Mouse (Mus musculus): ENCODE data around the gene Kif1b.
"Not testable (repeated sequence)": the region's sequence is repeated elsewhere in the genome, so short reads cannot be mapped to it uniquely, and the experiment has no call there.

Kif1b gene

GRCm38 (mm10) chr4:149220042-149220473 is 87.4 kb downstream of the Kif1b start:
- DNase-seq (ENCODE audit: low spot score in 2 of 2): peak in 1 of 2 experiments; percentile 33

- DNase-seq (ENCODE audit: low spot score in 2 of 2): no peak
Measured at GRCm38 (mm10) chr4:149219401-149220041, 88.0 kb downstream of the Kif1b start.

DNA sequence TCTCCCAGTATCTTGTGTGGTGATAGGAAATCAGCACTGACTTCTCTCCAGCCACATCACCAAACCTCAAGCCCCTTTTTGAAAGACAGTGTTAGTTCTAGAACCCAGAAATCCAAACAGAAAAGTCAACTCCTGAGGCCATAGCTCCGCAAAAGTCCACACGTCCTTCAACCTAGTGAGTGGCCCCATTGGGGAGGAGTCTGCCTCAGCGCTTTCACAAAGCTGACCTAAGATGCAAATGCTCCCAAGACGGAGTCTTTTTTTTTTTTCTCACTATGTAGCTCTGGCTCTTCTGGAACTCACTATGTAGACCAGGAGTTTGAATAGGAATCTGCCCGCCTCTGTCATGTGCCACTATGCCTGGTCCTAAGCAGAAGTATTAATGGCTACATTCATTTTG is 89.0 kb downstream of the Kif1b start:
- no peak for DNase-seq (ENCODE audit: low spot score in 2 of 2)

- no peak for DNase-seq (ENCODE audit: low spot score in 2 of 2)
Measured at GRCm38 (mm10) chr4:149215982-149216381, 91.5 kb downstream of the Kif1b start.

GRCm38 (mm10) chr4:149215397-149215796 is 92.1 kb downstream of the Kif1b start:
- DNase-seq (ENCODE audit: low spot score in 2 of 2): no peak

DNA sequence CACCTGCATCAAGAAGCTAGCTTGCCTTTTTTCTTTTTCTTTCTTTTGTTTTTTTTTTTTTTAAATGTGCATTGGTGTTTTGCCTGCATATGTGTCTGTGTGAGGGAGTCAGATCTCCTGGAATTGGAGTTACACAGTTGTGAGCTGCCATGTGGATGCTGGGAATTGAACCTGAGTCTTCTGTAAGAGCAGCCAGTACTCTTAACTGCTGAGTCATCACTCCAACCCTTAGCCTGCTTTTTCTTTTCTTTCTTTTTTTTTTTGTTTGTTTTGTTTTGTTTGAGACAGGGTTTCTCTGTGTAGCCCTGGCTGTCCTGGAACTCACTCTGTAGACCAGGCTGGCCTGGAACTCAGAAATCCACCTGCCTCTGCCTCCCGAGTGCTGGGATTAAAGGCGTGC is 93.0 kb downstream of the Kif1b start:
- not testable (repeated sequence) for DNase-seq (ENCODE audit: low spot score in 2 of 2)

DNA sequence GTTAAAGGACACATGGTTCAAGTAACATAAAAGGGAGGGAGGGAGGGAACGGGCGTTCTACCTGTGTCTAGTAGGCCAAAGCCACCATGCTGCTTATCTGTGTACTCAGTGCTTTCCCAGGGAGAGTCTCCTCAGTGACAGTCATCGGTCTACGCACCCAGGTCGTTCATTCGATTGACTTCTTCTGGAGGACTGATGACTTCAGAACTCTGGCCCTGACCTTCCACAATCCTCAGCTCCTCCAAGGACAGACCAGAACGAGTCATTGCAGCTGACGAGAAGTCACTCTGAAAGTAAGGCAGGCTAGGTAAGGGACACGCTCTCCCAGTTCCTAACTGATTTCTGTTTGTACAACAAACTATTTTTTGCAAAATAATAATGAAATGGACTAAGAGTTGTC is 94.0 kb downstream of the Kif1b start:
- no peak for DNase-seq (ENCODE audit: low spot score in 2 of 2)

GRCm38 (mm10) chr4:149211441-149211840 is 96.1 kb downstream of the Kif1b start:
- DNase-seq (ENCODE audit: low spot score in 2 of 2): not testable (repeated sequence)

DNA sequence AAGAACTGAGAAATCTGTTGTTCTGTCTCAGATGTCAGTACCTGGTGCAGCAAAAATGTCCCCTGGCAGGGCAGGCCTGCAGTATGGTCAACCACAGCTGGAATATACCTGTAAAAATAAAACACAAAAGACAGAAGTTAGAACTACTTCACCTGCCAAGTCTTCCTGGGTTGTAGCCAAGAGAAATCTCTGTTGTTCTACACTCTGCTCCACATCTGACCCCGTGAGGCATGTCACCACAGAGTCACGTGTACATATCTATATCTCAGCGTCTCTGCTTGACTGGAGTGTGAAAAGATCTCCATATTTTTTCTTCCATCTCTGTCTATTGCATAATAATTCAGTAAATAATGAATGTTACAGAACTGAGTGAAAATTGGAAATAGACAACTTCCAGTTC is 105.0 kb downstream of the Kif1b start:
- DNase-seq (ENCODE audit: low spot score in 2 of 2): no peak

DNA sequence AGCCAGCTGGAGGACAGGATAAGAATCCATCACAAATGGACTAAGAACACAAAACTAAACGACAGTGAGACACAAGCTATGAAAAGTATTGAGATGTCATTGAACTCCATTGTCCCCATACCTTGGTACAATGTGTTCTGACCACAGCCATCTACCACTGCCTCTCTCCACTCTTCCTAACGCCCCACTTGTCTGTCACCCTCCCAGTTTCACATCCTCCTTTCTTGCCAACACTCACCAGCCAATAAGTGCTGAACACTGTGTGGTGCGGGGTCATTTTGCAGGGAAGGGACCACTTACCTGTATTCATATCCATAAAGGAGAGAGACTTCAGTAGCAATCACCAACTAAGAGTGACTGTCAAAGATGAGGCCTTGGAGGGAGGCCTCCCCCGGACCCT is 106.4 kb downstream of the Kif1b start:
- DNase-seq (ENCODE audit: low spot score in 2 of 2): no peak

GRCm38 (mm10) chr4:149197180-149197579 is 110.3 kb downstream of the Kif1b start:
- no peak for DNase-seq (ENCODE audit: low spot score in 2 of 2)

GRCm38 (mm10) chr4:149191103-149191502 is 116.4 kb downstream of the Kif1b start:
- no peak for DNase-seq (ENCODE audit: low spot score in 2 of 2)

DNA sequence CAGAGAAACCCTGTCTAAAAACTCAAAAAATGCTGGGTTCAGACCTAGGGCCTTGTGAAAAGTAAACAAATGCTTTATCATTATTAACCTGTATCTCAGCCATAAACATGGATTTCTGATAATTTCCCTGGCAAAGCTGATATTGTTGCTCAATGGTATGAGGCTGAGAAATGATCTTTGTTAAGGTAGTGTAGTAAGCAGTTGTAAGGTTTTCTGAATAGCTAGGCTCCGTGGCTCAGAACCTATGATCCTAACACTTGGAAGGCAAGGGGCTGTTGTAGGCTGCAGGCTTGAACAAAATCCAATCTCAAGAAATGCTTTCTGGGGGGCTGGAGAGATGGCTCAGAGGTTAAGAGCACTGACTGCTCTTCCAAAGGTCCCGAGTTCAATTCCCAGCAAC is 118.9 kb downstream of the Kif1b start:
- DNase-seq (ENCODE audit: low spot score in 2 of 2): no peak

- no peak for DNase-seq (ENCODE audit: low spot score in 2 of 2)
Measured at GRCm38 (mm10) chr4:149182755-149183154, 124.7 kb downstream of the Kif1b start.

DNA sequence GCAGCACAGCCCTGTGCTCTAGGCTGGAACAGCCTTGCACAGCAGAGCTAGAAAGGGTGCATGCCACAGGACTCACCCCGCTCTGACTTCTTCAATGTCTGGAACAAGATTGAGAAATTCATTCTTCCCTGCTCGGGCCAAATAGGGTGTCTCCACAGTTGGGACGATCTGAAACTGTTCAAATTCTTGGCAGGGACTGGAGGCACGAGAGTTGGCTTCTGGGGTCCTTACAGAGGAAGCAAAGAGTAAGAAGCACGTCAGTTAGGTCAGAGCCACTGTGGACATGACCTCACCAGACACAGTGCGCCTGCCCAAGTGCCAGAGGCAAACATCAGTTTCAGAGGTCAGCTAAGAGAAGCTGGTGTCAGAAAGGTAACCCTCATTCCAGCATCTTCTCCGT is 125.3 kb downstream of the Kif1b start:
- no peak for DNase-seq (ENCODE audit: low spot score in 2 of 2)

DNA sequence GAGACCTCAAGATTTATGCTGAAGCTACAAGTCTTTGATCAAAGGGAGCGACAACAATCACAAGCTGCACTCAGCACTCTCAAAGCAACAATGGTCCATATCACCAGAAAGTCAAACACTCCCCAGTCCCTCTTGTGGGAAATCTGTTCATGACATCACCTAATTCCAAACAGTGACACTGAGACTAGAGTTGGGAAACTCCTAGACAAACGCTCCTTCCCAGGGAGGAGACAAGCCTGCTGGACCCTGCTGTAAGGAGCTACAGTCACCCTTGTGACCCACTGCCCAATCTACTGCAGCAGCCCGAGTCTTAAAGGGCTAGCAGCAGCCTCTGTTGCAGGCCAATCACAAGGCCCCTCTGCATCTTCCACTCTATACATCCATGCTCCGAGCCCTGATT is 127.9 kb downstream of the Kif1b start:
- no peak for DNase-seq (ENCODE audit: low spot score in 2 of 2)

GRCm38 (mm10) chr4:149179160-149179559 is 128.3 kb downstream of the Kif1b start:
- DNase-seq (ENCODE audit: low spot score in 2 of 2): no peak

DNA sequence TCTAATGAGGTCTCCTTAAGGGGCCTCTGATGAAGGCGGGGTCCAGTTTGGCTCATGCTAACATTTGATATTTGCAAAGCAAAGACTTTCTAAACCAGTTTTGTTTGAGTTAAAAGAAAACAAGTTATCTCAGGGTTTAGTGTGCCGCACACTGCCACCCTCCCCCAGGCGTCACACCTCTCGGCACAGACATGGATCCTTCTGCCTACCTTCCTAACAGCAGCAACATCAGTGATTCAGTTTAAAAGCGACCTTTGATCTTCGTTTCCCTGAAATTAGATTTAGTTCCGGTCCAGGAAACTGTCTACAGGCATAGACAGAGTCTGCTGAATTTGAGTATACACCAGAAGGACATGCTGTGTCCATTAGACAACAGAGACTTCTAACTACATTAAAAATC is 129.2 kb downstream of the Kif1b start:
- no peak for DNase-seq (ENCODE audit: low spot score in 2 of 2)

GRCm38 (mm10) chr4:149177046-149177445 is 130.4 kb downstream of the Kif1b start:
- no peak for DNase-seq (ENCODE audit: low spot score in 2 of 2)

GRCm38 (mm10) chr4:149176645-149177044 is 130.8 kb downstream of the Kif1b start:
- DNase-seq (ENCODE audit: low spot score in 2 of 2): no peak

- no peak for DNase-seq (ENCODE audit: low spot score in 2 of 2)
Measured at GRCm38 (mm10) chr4:149173661-149174060, 133.8 kb downstream of the Kif1b start.

DNA sequence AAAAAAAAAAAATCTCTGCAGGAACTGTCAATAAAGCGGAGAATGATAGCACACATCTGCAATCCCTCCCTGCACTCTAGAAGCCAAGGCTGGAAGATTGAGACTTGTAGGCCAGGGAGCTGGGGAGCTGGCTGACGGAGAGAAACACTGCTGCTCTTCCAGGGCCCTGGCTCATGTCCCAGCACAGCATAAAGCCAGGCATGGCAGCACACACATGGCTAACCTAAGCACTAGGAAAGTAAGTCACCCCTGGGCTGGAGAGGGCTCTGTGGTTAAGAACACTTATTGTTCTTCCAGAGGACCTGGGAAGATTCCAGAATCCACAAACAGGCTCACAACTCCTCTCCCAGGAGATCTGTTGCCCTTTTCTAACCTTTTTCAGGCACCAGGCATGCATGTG is 134.8 kb downstream of the Kif1b start:
- DNase-seq (ENCODE audit: low spot score in 2 of 2): no peak

GRCm38 (mm10) chr4:149172083-149172482 is 135.4 kb downstream of the Kif1b start:
- no peak for DNase-seq (ENCODE audit: low spot score in 2 of 2)

GRCm38 (mm10) chr4:149171581-149171981 is 135.9 kb downstream of the Kif1b start:
- DNase-seq (ENCODE audit: low spot score in 2 of 2): no peak

All from right cerebral cortex, postnatal 36 days (tissue).